Mouse (Mus musculus): ENCODE data around the gene Toe1. TPM values are rescaled to one million over a fixed set of nuclear protein-coding genes. Genes with fewer than 3 reads are reported as not detected.
A peak's percentile ranks its signal among the peaks of the same experiment; 100 is the strongest.
"Not testable (repeated sequence)": the region's sequence is repeated elsewhere in the genome, so short reads cannot be mapped to it uniquely, and the experiment has no call there.

Gene Toe1
- 13.3 and 14.7 TPM in 2 replicates for polyA plus RNA-seq (2015; fragmentation: Nextera tagmentation; extraction: Ambion mirVana)

- H3K9me3 ChIP-seq (ENCODE audit: control insufficient read depth) = no peaks in the 10 kb centered on the region
- H3K9ac ChIP-seq (ENCODE audit: low read depth, low read length) = peak within 1 kb of the TSS; percentile 70
- peak within 1 kb of the TSS; percentile 80 for H3K27ac ChIP-seq (ENCODE audit: low read depth, low read length)
- WGBS = under 1% methylated on average over 58 of the region's 58 CpGs
- peak; percentile 98 for ATAC-seq
- no peaks in the 10 kb centered on the region for H3K27me3 ChIP-seq (replicated peaks; ENCODE audit: control insufficient read depth, insufficient read depth, low read length)
- peak; percentile 28; the same call in 1 of the 2 replicates for TF ChIP-seq CTCF (IDR thresholded peaks at IDR 0.05; ENCODE audit: low read depth)
- 0 out of 2 replicates have a peak, but pooled peaks cover 6% of the 10 kb centered on the region for H3K4me1 ChIP-seq (replicated peaks; ENCODE audit: control insufficient read depth, insufficient read depth, low read length)
- peak within 1 kb of the TSS; percentile 69 for H3K4me2 ChIP-seq (replicated peaks; ENCODE audit: low read depth)
- peak within 1 kb of the TSS; percentile 71 for H3K4me3 ChIP-seq (ENCODE audit: low read depth, low read length)
- H3K36me3 ChIP-seq (ENCODE audit: control insufficient read depth, insufficient read depth) = peaks cover 29% of the 10 kb centered on the region
These were observed at the start of gene Toe1, which contains the start of gene Mutyh for GRCm38 (mm10) chr4:116807197-116808129. Gene Toe1, minus strand, starts transcription at chr4:116807640. Gene Mutyh, plus strand, starts transcription at chr4:116807723.

- Histone ChIP-seq H3K9ac (ENCODE audit: low read depth, low read length) (no peak overlapping the region), H3K4me3 (ENCODE audit: low read depth, low read length) (no peak overlapping the region), H3K9me3 (ENCODE audit: control insufficient read depth) (no peaks in the 10 kb centered on the region), H3K27me3 (replicated peaks; ENCODE audit: control insufficient read depth, insufficient read depth, low read length) (no peaks in the 10 kb centered on the region), H3K36me3 (ENCODE audit: control insufficient read depth, insufficient read depth) (no peaks in the 10 kb centered on the region), H3K4me2 (replicated peaks; ENCODE audit: low read depth) (no peak overlapping the region), H3K27ac (ENCODE audit: low read depth, low read length) (no peak overlapping the region), H3K4me1 (replicated peaks; ENCODE audit: control insufficient read depth, insufficient read depth, low read length) (no peaks in the 10 kb centered on the region; the same call in 1 of the 2 replicates)
- ATAC-seq = no peak
- no peak for TF ChIP-seq CTCF (IDR thresholded peaks at IDR 0.05; ENCODE audit: low read depth)
- WGBS = 92% methylated on average over 10 of the region's 10 CpGs
These were observed 49.8 kb upstream of the Toe1 start for GRCm38 (mm10) chr4:116857203-116857602.

DNA sequence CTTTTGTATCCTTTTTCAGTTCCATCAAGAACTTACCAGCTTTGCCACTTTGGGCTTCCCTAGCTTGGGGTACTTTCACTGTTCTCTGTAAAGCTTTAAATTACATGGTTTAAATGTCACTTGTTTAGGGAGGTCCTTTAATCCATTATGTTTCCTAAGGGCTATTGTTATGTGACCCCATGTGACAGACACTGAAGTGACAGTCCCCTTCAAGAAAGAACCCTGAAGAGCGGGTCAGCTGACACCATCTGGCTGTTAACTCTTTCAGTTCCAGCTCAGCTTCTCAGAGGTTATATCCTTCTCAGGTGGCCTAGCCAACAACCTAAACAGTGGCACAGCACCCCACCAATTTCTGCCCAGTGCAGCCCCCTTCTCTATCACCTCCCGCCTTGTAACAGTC, 46.8 kb upstream of the Toe1 start:
- no peak overlapping the region for H3K4me2 ChIP-seq (replicated peaks; ENCODE audit: low read depth)
- no peak for TF ChIP-seq CTCF (IDR thresholded peaks at IDR 0.05; ENCODE audit: low read depth)
- 44% methylated on average over 2 of the region's 2 CpGs for WGBS
- no peak overlapping the region for H3K4me3 ChIP-seq (ENCODE audit: low read depth, low read length)
- no peak overlapping the region for H3K9ac ChIP-seq (ENCODE audit: low read depth, low read length)
- H3K36me3 ChIP-seq (ENCODE audit: control insufficient read depth, insufficient read depth) = no peaks in the 10 kb centered on the region
- no peak overlapping the region for H3K27ac ChIP-seq (ENCODE audit: low read depth, low read length)
- H3K27me3 ChIP-seq (replicated peaks; ENCODE audit: control insufficient read depth, insufficient read depth, low read length) = no peaks in the 10 kb centered on the region
- H3K4me1 ChIP-seq (replicated peaks; ENCODE audit: control insufficient read depth, insufficient read depth, low read length) = no peaks in the 10 kb centered on the region; the same call in 1 of the 2 replicates
- ATAC-seq = no peak
- H3K9me3 ChIP-seq (ENCODE audit: control insufficient read depth) = no peaks in the 10 kb centered on the region

- Histone ChIP-seq H3K4me2 (replicated peaks; ENCODE audit: low read depth) (no peak overlapping the region), H3K27ac (ENCODE audit: low read depth, low read length) (no peak overlapping the region), H3K4me3 (ENCODE audit: low read depth, low read length) (no peak overlapping the region), H3K27me3 (replicated peaks; ENCODE audit: control insufficient read depth, insufficient read depth, low read length) (no peaks in the 10 kb centered on the region), H3K4me1 (replicated peaks; ENCODE audit: control insufficient read depth, insufficient read depth, low read length) (no peaks in the 10 kb centered on the region), H3K36me3 (ENCODE audit: control insufficient read depth, insufficient read depth) (no peaks in the 10 kb centered on the region), H3K9me3 (ENCODE audit: control insufficient read depth) (no peaks in the 10 kb centered on the region), H3K9ac (ENCODE audit: low read depth, low read length) (no peak overlapping the region)
- no peak for TF ChIP-seq CTCF (IDR thresholded peaks at IDR 0.05; ENCODE audit: low read depth)
- WGBS = 73% methylated on average over 3 of the region's 3 CpGs
- ATAC-seq = no peak
These were observed 42.5 kb upstream of the Toe1 start for GRCm38 (mm10) chr4:116849901-116850300.

DNA sequence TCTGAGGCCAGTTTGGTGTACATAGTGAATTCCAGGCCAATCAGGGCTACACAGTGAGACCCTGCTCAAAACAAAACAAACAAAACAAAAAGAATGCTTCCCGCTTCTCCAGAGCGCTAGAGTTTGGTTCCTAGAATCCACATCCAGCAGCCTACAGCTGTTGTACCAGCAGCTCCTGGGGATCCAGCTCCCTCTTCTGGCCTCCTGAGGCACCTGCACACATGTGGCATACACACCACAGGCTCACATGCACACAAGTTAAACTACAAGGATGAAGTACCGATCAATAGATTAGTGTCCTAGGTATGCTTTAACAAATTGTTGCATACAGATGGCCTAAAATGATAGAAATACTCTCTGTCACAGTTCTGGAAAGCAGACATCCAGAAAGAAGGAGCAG, 36.9 kb upstream of the Toe1 start:
- TF ChIP-seq CTCF (IDR thresholded peaks at IDR 0.05; ENCODE audit: low read depth) = 0 out of 2 replicates have a peak, but pooled peaks have one; percentile 22
- no peak overlapping the region for H3K4me2 ChIP-seq (replicated peaks; ENCODE audit: low read depth)
- H3K36me3 ChIP-seq (ENCODE audit: control insufficient read depth, insufficient read depth) = no peaks in the 10 kb centered on the region
- H3K27me3 ChIP-seq (replicated peaks; ENCODE audit: control insufficient read depth, insufficient read depth, low read length) = no peaks in the 10 kb centered on the region
- WGBS = 95% methylated on average over 3 of the region's 3 CpGs
- no peak overlapping the region for H3K27ac ChIP-seq (ENCODE audit: low read depth, low read length)
- H3K9ac ChIP-seq (ENCODE audit: low read depth, low read length) = no peak overlapping the region
- H3K9me3 ChIP-seq (ENCODE audit: control insufficient read depth) = no peaks in the 10 kb centered on the region
- H3K4me1 ChIP-seq (replicated peaks; ENCODE audit: control insufficient read depth, insufficient read depth, low read length) = no peaks in the 10 kb centered on the region
- no peak for ATAC-seq
- H3K4me3 ChIP-seq (ENCODE audit: low read depth, low read length) = no peak overlapping the region

DNA sequence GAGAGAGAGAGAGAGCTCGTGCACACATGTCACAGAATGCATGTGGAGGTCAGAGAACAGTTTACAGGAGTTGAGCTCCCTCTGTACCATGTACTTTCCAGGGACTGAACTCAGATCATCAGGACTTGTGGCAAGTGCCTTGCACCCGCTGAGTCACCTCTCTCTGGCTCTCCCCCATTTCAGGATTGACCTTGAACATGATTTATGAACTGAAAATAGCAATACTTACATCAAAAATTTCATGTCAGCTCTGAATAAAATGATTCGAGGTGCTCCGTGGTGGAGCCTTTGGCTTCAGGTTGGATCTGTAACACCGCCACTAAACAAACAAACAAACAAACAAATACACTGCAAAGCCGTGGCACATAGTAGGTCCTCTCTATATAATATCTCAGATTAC, 33.4 kb upstream of the Toe1 start:
- H3K9me3 ChIP-seq (ENCODE audit: control insufficient read depth) = no peaks in the 10 kb centered on the region
- WGBS = 83% methylated on average over 6 of the region's 6 CpGs
- H3K9ac ChIP-seq (ENCODE audit: low read depth, low read length) = no peak overlapping the region
- no peak overlapping the region for H3K4me2 ChIP-seq (replicated peaks; ENCODE audit: low read depth)
- H3K4me1 ChIP-seq (replicated peaks; ENCODE audit: control insufficient read depth, insufficient read depth, low read length) = no peaks in the 10 kb centered on the region; the same call in 1 of the 2 replicates
- no peak for ATAC-seq
- no peak overlapping the region for H3K4me3 ChIP-seq (ENCODE audit: low read depth, low read length)
- H3K36me3 ChIP-seq (ENCODE audit: control insufficient read depth, insufficient read depth) = no peaks in the 10 kb centered on the region
- H3K27me3 ChIP-seq (replicated peaks; ENCODE audit: control insufficient read depth, insufficient read depth, low read length) = no peaks in the 10 kb centered on the region
- H3K27ac ChIP-seq (ENCODE audit: low read depth, low read length) = no peak overlapping the region
- no peak for TF ChIP-seq CTCF (IDR thresholded peaks at IDR 0.05; ENCODE audit: low read depth)

- ATAC-seq; H3K9ac ChIP-seq (ENCODE audit: low read depth, low read length); H3K36me3 ChIP-seq (ENCODE audit: control insufficient read depth, insufficient read depth); H3K27ac ChIP-seq (ENCODE audit: low read depth, low read length); H3K4me1 ChIP-seq (replicated peaks; ENCODE audit: control insufficient read depth, insufficient read depth, low read length); H3K9me3 ChIP-seq (ENCODE audit: control insufficient read depth); H3K27me3 ChIP-seq (replicated peaks; ENCODE audit: control insufficient read depth, insufficient read depth, low read length); H3K4me3 ChIP-seq (ENCODE audit: low read depth, low read length): not testable (repeated sequence)
- 24% methylated on average over 20 of the region's 29 CpGs for WGBS
- H3K4me2 ChIP-seq (replicated peaks; ENCODE audit: low read depth) = peak overlapping the region; percentile 40; the same call in 1 of the 2 replicates
These were observed 32.7 kb upstream of the Toe1 start for GRCm38 (mm10) chr4:116840096-116840495.

Data from intestine, postnatal 0 days (tissue).